Mouse (Mus musculus): ENCODE data around the gene Slc8a1.
A peak's percentile ranks its signal among the peaks of the same experiment; 100 is the strongest.

The Slc8a1 gene

GRCm38 (mm10) chr17:81416361-81417114, 321.6 kb downstream of the Slc8a1 start:
- DNase-seq = no peak

- DNase-seq = no peak
Measured at GRCm38 (mm10) chr17:81412736-81413135, 325.4 kb downstream of the Slc8a1 start.

- DNase-seq = no peak
Measured at GRCm38 (mm10) chr17:81404225-81404624, 334.0 kb downstream of the Slc8a1 start.

GRCm38 (mm10) chr17:81403121-81403520, 335.1 kb downstream of the Slc8a1 start:
- no peak for DNase-seq

GRCm38 (mm10) chr17:81402636-81403035, 335.5 kb downstream of the Slc8a1 start:
- peak; percentile 77 for DNase-seq

- no peak for DNase-seq
Measured at GRCm38 (mm10) chr17:81400377-81400776, 337.8 kb downstream of the Slc8a1 start.

- no peak for DNase-seq
Measured at GRCm38 (mm10) chr17:81397434-81397833, 340.7 kb downstream of the Slc8a1 start.

GRCm38 (mm10) chr17:81394124-81394523, 344.1 kb downstream of the Slc8a1 start:
- no peak for DNase-seq

- DNase-seq = no peak
Measured at GRCm38 (mm10) chr17:81393040-81393439, 345.1 kb downstream of the Slc8a1 start.

GRCm38 (mm10) chr17:81391478-81391877, 346.7 kb downstream of the Slc8a1 start:
- no peak for DNase-seq

- peak; percentile 66 for DNase-seq
Measured at GRCm38 (mm10) chr17:81390790-81391189, 347.4 kb downstream of the Slc8a1 start.

GRCm38 (mm10) chr17:81386118-81386517, 352.1 kb downstream of the Slc8a1 start:
- DNase-seq = peak; percentile 43

- DNase-seq = no peak
Measured at GRCm38 (mm10) chr17:81385476-81385875, 352.7 kb downstream of the Slc8a1 start.

GRCm38 (mm10) chr17:81383461-81383860, 354.7 kb downstream of the Slc8a1 start:
- no peak for DNase-seq

- no peak for DNase-seq
Measured at GRCm38 (mm10) chr17:81378436-81378835, 359.7 kb downstream of the Slc8a1 start.

GRCm38 (mm10) chr17:81377757-81378299, 360.3 kb downstream of the Slc8a1 start:
- no peak for DNase-seq

GRCm38 (mm10) chr17:81377195-81377594, 361.0 kb downstream of the Slc8a1 start:
- DNase-seq = no peak

GRCm38 (mm10) chr17:81375901-81376300, 362.3 kb downstream of the Slc8a1 start:
- DNase-seq = no peak

GRCm38 (mm10) chr17:81369036-81369435, 369.1 kb downstream of the Slc8a1 start:
- no peak for DNase-seq

- no peak for DNase-seq
Measured at GRCm38 (mm10) chr17:81368503-81368902, 369.7 kb downstream of the Slc8a1 start.

- DNase-seq = peak; percentile 38
Measured at GRCm38 (mm10) chr17:81363368-81363767, 374.8 kb downstream of the Slc8a1 start.

- peak; percentile 16 for DNase-seq
Measured at GRCm38 (mm10) chr17:81360571-81360970, 377.6 kb downstream of the Slc8a1 start.

GRCm38 (mm10) chr17:81360032-81360431, 378.1 kb downstream of the Slc8a1 start:
- no peak for DNase-seq

GRCm38 (mm10) chr17:81336024-81336754, 402.0 kb downstream of the Slc8a1 start:
- DNase-seq = no peak

Measured in cerebellum, adult 9-10 months (tissue).